Mouse (Mus musculus): ENCODE results near the gene Psmd9. TPM values are rescaled to one million over a fixed set of nuclear protein-coding genes. Genes with fewer than 3 reads are reported as not detected.

The Psmd9 gene
- polyA plus RNA-seq, 1 experiment from 2014 or later, result 72.2 TPM

- H3K4me1 ChIP-seq (replicated peaks), result peaks cover 24% of the 10 kb centered on the region
- no peak overlapping the region for H3K9ac ChIP-seq (replicated peaks)
- no peak overlapping the region for H3K4me3 ChIP-seq (replicated peaks)
- H3K27ac ChIP-seq, result no peak overlapping the region
- 85% methylated on average over 4 of the region's 4 CpGs for WGBS
- ATAC-seq, result no peak
- no peaks in the 10 kb centered on the region for H3K9me3 ChIP-seq
- H3K36me3 ChIP-seq, result no peaks in the 10 kb centered on the region
- H3K4me2 ChIP-seq (replicated peaks), result no peak overlapping the region
- H3K27me3 ChIP-seq, result no peaks in the 10 kb centered on the region
Observed at GRCm38 (mm10) chr5:123277704-123278103, 108.5 kb downstream of the Psmd9 start.

- H3K9ac ChIP-seq (replicated peaks), result no peak overlapping the region
- H3K4me3 ChIP-seq (replicated peaks), result no peak overlapping the region
- no peak overlapping the region for H3K27ac ChIP-seq
- H3K27me3 ChIP-seq, result no peaks in the 10 kb centered on the region
- H3K4me1 ChIP-seq (replicated peaks), result peaks cover 19% of the 10 kb centered on the region
- ATAC-seq, result no peak
- no peaks in the 10 kb centered on the region for H3K9me3 ChIP-seq
- 92% methylated on average over 4 of the region's 4 CpGs for WGBS
- no peaks in the 10 kb centered on the region for H3K36me3 ChIP-seq
- H3K4me2 ChIP-seq (replicated peaks), result no peak overlapping the region
Observed at GRCm38 (mm10) chr5:123279248-123279647, 110.0 kb downstream of the Psmd9 start.

- 83% methylated on average over 9 of the region's 9 CpGs for WGBS
- Histone ChIP-seq H3K9ac (replicated peaks) (no peak overlapping the region), H3K27me3 (no peaks in the 10 kb centered on the region), H3K4me1 (replicated peaks) (peaks cover 10% of the 10 kb centered on the region), H3K27ac (no peak overlapping the region), H3K4me2 (replicated peaks) (no peak overlapping the region), H3K36me3 (no peaks in the 10 kb centered on the region), H3K4me3 (replicated peaks) (no peak overlapping the region), H3K9me3 (no peaks in the 10 kb centered on the region)
- ATAC-seq, result no peak
Observed at GRCm38 (mm10) chr5:123281336-123282136, 112.3 kb downstream of the Psmd9 start.

GRCm38 (mm10) chr5:123285174-123285573, 116.0 kb downstream of the Psmd9 start:
- Histone ChIP-seq H3K9me3 (no peaks in the 10 kb centered on the region), H3K27ac (no peak overlapping the region), H3K36me3 (no peaks in the 10 kb centered on the region), H3K4me1 (replicated peaks) (no peaks in the 10 kb centered on the region), H3K27me3 (no peaks in the 10 kb centered on the region), H3K9ac (replicated peaks) (no peak overlapping the region), H3K4me3 (replicated peaks) (no peak overlapping the region), H3K4me2 (replicated peaks) (no peak overlapping the region)
- peak; percentile 58; the same call in 1 of the 2 replicates for ATAC-seq
- WGBS, result 36% methylated on average over 8 of the region's 8 CpGs

- H3K9ac ChIP-seq (replicated peaks), result no peak overlapping the region
- no peak overlapping the region for H3K4me3 ChIP-seq (replicated peaks)
- no peak overlapping the region for H3K27ac ChIP-seq
- H3K4me2 ChIP-seq (replicated peaks), result no peak overlapping the region
- no peaks in the 10 kb centered on the region for H3K4me1 ChIP-seq (replicated peaks)
- H3K9me3 ChIP-seq, result no peaks in the 10 kb centered on the region
- no peak for ATAC-seq
- WGBS, result 81% methylated on average over 5 of the region's 5 CpGs
- no peaks in the 10 kb centered on the region for H3K36me3 ChIP-seq
- H3K27me3 ChIP-seq, result no peaks in the 10 kb centered on the region
Observed at GRCm38 (mm10) chr5:123288079-123288478, 118.9 kb downstream of the Psmd9 start.

- Histone ChIP-seq H3K4me2 (replicated peaks) (no peak overlapping the region), H3K27ac (no peak overlapping the region), H3K27me3 (no peaks in the 10 kb centered on the region), H3K9ac (replicated peaks) (no peak overlapping the region), H3K9me3 (no peaks in the 10 kb centered on the region), H3K4me3 (replicated peaks) (no peak overlapping the region), H3K36me3 (no peaks in the 10 kb centered on the region), H3K4me1 (replicated peaks) (peaks cover 6% of the 10 kb centered on the region)
- ATAC-seq, result no peak
- WGBS, result 83% methylated on average over 9 of the region's 9 CpGs
Observed at GRCm38 (mm10) chr5:123294653-123295052, 125.4 kb downstream of the Psmd9 start.

- Histone ChIP-seq H3K9me3 (no peaks in the 10 kb centered on the region), H3K27me3 (no peaks in the 10 kb centered on the region), H3K27ac (no peak overlapping the region), H3K4me2 (replicated peaks) (no peak overlapping the region), H3K4me3 (replicated peaks) (no peak overlapping the region), H3K36me3 (no peaks in the 10 kb centered on the region), H3K9ac (replicated peaks) (no peak overlapping the region), H3K4me1 (replicated peaks) (peaks cover 17% of the 10 kb centered on the region)
- no peak for ATAC-seq
- 69% methylated on average over 12 of the region's 12 CpGs for WGBS
Observed at GRCm38 (mm10) chr5:123296224-123296806, 127.1 kb downstream of the Psmd9 start.

GRCm38 (mm10) chr5:123296972-123297754, 128.0 kb downstream of the Psmd9 start:
- Histone ChIP-seq H3K4me3 (replicated peaks) (no peak overlapping the region), H3K4me1 (replicated peaks) (peaks cover 26% of the 10 kb centered on the region), H3K36me3 (no peaks in the 10 kb centered on the region), H3K4me2 (replicated peaks) (no peak overlapping the region), H3K27me3 (no peaks in the 10 kb centered on the region), H3K27ac (no peak overlapping the region), H3K9ac (replicated peaks) (no peak overlapping the region), H3K9me3 (no peaks in the 10 kb centered on the region)
- ATAC-seq, result no peak
- WGBS, result 58% methylated on average over 23 of the region's 23 CpGs

- WGBS, result 82% methylated on average over 7 of the region's 7 CpGs
- peaks cover 30% of the 10 kb centered on the region for H3K4me1 ChIP-seq (replicated peaks)
- no peaks in the 10 kb centered on the region for H3K36me3 ChIP-seq
- H3K27me3 ChIP-seq, result no peaks in the 10 kb centered on the region
- H3K9me3 ChIP-seq, result no peaks in the 10 kb centered on the region
- no peak for ATAC-seq
- H3K9ac ChIP-seq (replicated peaks), result no peak overlapping the region
- H3K27ac ChIP-seq, result no peak overlapping the region
- H3K4me3 ChIP-seq (replicated peaks), result no peak overlapping the region
- no peak overlapping the region for H3K4me2 ChIP-seq (replicated peaks)
Observed at GRCm38 (mm10) chr5:123297830-123298229, 128.6 kb downstream of the Psmd9 start.

GRCm38 (mm10) chr5:123298526-123298925, 129.3 kb downstream of the Psmd9 start:
- peaks cover 30% of the 10 kb centered on the region for H3K4me1 ChIP-seq (replicated peaks)
- no peaks in the 10 kb centered on the region for H3K27me3 ChIP-seq
- H3K4me3 ChIP-seq (replicated peaks), result no peak overlapping the region
- no peak for ATAC-seq
- WGBS, result 90% methylated on average over 6 of the region's 6 CpGs
- no peak overlapping the region for H3K27ac ChIP-seq
- no peaks in the 10 kb centered on the region for H3K9me3 ChIP-seq
- H3K9ac ChIP-seq (replicated peaks), result no peak overlapping the region
- H3K36me3 ChIP-seq, result no peaks in the 10 kb centered on the region
- no peak overlapping the region for H3K4me2 ChIP-seq (replicated peaks)

Measured in midbrain, embryonic 13.5 days (tissue).